Mouse (Mus musculus): Measurements from ENCODE around the gene Sirt2.

Sirt2 gene

GRCm38 (mm10) chr7:28766910-28767309, 375 bp downstream of the Sirt2 start:
- no peak for DNase-seq (ENCODE audit: low read depth, low spot score)

- no peak for DNase-seq (ENCODE audit: low read depth, low spot score)
Observed at GRCm38 (mm10) chr7:28767462-28767965, 979 bp downstream of the Sirt2 start, which contains the start of gene Nfkbib. TSS of gene Nfkbib (minus strand) at chr7:28767512.

- DNase-seq (ENCODE audit: low read depth, low spot score), result no peak
Observed at GRCm38 (mm10) chr7:28769414-28769958, 3.0 kb downstream of the Sirt2 start.

GRCm38 (mm10) chr7:28770309-28770708, 3.8 kb downstream of the Sirt2 start:
- DNase-seq (ENCODE audit: low read depth, low spot score), result no peak

- DNase-seq (ENCODE audit: low read depth, low spot score), result no peak
Observed at GRCm38 (mm10) chr7:28771867-28772266, 5.3 kb downstream of the Sirt2 start.

- no peak for DNase-seq (ENCODE audit: low read depth, low spot score)
Observed at GRCm38 (mm10) chr7:28773163-28773562, 6.6 kb downstream of the Sirt2 start.

- DNase-seq (ENCODE audit: low read depth, low spot score), result no peak
Observed at GRCm38 (mm10) chr7:28774164-28774563, 7.6 kb downstream of the Sirt2 start.

- DNase-seq (ENCODE audit: low read depth, low spot score), result no peak
Observed at GRCm38 (mm10) chr7:28775129-28775528, 8.6 kb downstream of the Sirt2 start.

GRCm38 (mm10) chr7:28778825-28779224, 12.3 kb downstream of the Sirt2 start:
- DNase-seq (ENCODE audit: low read depth, low spot score), result no peak

- peak; percentile 87 for DNase-seq (ENCODE audit: low read depth, low spot score)
Observed at GRCm38 (mm10) chr7:28780067-28780658, 13.6 kb downstream of the Sirt2 start.

- DNase-seq (ENCODE audit: low read depth, low spot score), result no peak
Observed at GRCm38 (mm10) chr7:28780857-28781256, 14.3 kb downstream of the Sirt2 start.

GRCm38 (mm10) chr7:28781261-28781663, 14.7 kb downstream of the Sirt2 start:
- DNase-seq (ENCODE audit: low read depth, low spot score), result no peak

GRCm38 (mm10) chr7:28785161-28785560, 18.6 kb downstream of the Sirt2 start:
- DNase-seq (ENCODE audit: low read depth, low spot score), result no peak

- no peak for DNase-seq (ENCODE audit: low read depth, low spot score)
Observed at GRCm38 (mm10) chr7:28787884-28788283, 21.3 kb downstream of the Sirt2 start.

GRCm38 (mm10) chr7:28788307-28789195, 22.0 kb downstream of the Sirt2 start, which contains the start of gene Rinl:
TSS of gene Rinl (plus strand) at chr7:28788969.
- no peak for DNase-seq (ENCODE audit: low read depth, low spot score)

- no peak for DNase-seq (ENCODE audit: low read depth, low spot score)
Observed at GRCm38 (mm10) chr7:28789235-28789634, 22.7 kb downstream of the Sirt2 start.

- no peak for DNase-seq (ENCODE audit: low read depth, low spot score)
Observed at GRCm38 (mm10) chr7:28790066-28790806, 23.7 kb downstream of the Sirt2 start.

- no peak for DNase-seq (ENCODE audit: low read depth, low spot score)
Observed at GRCm38 (mm10) chr7:28791706-28792105, 25.2 kb downstream of the Sirt2 start.

- DNase-seq (ENCODE audit: low read depth, low spot score), result no peak
Observed at GRCm38 (mm10) chr7:28792391-28793185, 26.1 kb downstream of the Sirt2 start.

GRCm38 (mm10) chr7:28793834-28794233, 27.3 kb downstream of the Sirt2 start:
- DNase-seq (ENCODE audit: low read depth, low spot score), result no peak

- no peak for DNase-seq (ENCODE audit: low read depth, low spot score)
Observed at GRCm38 (mm10) chr7:28794496-28794895, 28.0 kb downstream of the Sirt2 start.

Data from mesoderm, embryonic 11.5 days (tissue).